Mouse (Mus musculus) brain, embryonic 18.5 days (tissue): ENCODE measurements around the gene Fbxl2.

Source experiments
- DNase-seq: peaks from one replicate; pipeline ENCODE4 v3.0.0-alpha.2; 2012; ENCODE audit warnings: low read depth, low spot score

The Fbxl2 gene

GRCm38 (mm10) chr9:113974945-113975344 is 71.0 kb downstream of the Fbxl2 start:
- no peak for DNase-seq

- no peak for DNase-seq
Observed at GRCm38 (mm10) chr9:113973857-113974256, 72.1 kb downstream of the Fbxl2 start.

DNA sequence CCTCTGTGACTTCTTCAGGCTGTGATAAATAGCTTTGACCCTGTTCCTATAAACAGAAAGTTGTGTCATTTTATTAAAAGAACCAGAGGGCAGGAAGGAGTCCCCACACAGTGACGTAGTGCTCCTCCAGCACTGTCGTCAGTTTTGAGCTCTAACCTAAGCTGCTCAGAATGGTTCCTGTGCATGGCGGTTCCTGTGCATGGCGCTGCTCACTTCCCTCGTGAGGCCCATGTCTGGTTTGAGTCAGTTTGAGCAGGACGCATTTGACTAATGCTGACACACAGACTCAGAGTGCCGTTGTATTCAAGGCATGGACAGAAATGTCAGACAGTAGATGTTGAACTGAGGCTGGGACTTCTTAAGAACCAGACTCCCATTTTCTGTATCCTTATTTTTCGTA is 74.4 kb downstream of the Fbxl2 start:
- DNase-seq: no peak

GRCm38 (mm10) chr9:113970041-113970440 is 76.0 kb downstream of the Fbxl2 start:
- no peak for DNase-seq

DNA sequence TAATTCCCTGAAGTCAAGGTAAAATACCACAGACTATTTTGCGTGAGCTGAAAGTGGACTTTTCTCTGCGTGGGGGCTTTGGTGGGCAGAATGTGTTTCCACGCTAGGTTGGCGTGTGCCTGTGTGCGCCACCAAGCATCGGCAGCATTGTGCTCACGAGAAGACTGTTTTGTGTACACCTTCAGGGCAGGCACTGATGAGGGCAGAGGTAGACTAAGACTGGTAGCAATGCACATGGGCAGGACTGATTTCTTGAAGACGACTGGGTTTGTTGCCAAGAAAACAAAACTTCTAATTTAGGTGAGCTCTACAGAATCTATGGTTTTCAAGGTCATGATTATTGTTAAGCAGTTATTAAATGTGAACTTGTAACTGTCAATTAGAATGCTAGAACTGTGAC is 76.6 kb downstream of the Fbxl2 start:
- no peak for DNase-seq

DNA sequence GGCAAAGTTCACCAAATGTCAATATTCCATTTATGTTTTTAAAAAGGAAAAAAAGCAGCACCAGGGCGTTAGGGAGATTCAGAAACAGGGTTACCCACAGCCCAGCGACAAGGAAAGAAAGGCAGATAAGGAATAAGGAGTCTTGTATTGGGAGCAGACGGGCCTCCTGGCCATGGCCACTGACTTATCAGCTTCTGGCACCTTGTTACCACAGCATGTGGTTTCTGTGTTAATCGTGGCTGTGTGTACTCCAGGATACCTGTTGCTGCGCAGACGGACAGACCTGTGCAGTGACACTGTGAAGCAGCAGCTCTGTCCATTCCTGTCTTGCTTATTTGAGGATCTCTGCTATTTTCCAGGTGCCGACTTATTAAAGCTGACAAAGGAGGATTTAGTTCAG is 77.0 kb downstream of the Fbxl2 start:
- no peak for DNase-seq

DNA sequence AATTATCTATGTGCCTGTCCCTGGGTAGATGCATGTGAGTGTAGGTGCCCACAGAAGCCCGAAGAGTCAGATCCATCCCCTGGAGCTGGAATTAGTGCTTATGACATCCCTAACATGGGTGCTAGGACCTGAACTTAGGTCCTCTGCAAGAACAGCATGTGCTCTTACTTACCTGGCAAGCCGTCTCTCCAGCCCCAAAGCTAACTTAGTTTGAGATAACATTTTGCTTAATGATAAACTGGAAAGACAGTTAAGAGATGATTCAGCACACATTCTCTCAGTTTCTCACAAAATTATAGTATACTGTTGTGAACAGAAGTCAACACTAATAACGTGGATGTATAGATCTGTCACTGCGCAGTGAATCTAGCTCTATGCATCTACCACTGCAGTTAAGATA is 79.2 kb downstream of the Fbxl2 start:
- DNase-seq: no peak

GRCm38 (mm10) chr9:113964415-113964814 is 81.6 kb downstream of the Fbxl2 start:
- DNase-seq: no peak

- DNase-seq: no peak
Observed at GRCm38 (mm10) chr9:113963718-113964117, 82.3 kb downstream of the Fbxl2 start.

GRCm38 (mm10) chr9:113957777-113958176 is 88.2 kb downstream of the Fbxl2 start:
- DNase-seq: no peak

GRCm38 (mm10) chr9:113947216-113947615 is 98.8 kb downstream of the Fbxl2 start:
- no peak for DNase-seq

- no peak for DNase-seq
Observed at GRCm38 (mm10) chr9:113943372-113943771, 102.6 kb downstream of the Fbxl2 start.

- DNase-seq: no peak
Observed at GRCm38 (mm10) chr9:113941103-113941805, 104.7 kb downstream of the Fbxl2 start.

- DNase-seq: no peak
Observed at GRCm38 (mm10) chr9:113939063-113939850, 106.7 kb downstream of the Fbxl2 start.

GRCm38 (mm10) chr9:113935638-113936037 is 110.4 kb downstream of the Fbxl2 start:
- DNase-seq: no peak

DNA sequence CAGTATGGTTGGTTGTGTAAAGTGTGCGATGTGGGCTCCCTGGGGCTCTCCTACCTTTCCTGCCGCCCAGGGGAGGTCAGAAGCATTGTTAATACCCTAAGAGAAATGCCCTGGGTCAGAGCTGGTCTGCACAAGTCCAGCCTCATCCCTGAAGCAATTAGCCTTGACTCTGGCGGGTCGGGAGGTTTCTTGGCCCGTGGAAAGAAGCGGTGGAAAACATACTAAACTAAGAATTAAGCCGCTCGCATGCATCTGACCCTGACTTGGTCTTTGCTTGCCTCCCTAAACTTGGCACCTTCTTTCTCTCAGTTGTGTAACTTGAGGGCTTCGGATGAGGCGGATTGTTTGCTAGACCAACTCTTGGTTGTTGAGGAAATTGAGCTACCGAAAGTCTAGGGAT is 113.5 kb downstream of the Fbxl2 start:
- DNase-seq: no peak

- DNase-seq: no peak
Observed at GRCm38 (mm10) chr9:113932100-113932470, 113.9 kb downstream of the Fbxl2 start.

DNA sequence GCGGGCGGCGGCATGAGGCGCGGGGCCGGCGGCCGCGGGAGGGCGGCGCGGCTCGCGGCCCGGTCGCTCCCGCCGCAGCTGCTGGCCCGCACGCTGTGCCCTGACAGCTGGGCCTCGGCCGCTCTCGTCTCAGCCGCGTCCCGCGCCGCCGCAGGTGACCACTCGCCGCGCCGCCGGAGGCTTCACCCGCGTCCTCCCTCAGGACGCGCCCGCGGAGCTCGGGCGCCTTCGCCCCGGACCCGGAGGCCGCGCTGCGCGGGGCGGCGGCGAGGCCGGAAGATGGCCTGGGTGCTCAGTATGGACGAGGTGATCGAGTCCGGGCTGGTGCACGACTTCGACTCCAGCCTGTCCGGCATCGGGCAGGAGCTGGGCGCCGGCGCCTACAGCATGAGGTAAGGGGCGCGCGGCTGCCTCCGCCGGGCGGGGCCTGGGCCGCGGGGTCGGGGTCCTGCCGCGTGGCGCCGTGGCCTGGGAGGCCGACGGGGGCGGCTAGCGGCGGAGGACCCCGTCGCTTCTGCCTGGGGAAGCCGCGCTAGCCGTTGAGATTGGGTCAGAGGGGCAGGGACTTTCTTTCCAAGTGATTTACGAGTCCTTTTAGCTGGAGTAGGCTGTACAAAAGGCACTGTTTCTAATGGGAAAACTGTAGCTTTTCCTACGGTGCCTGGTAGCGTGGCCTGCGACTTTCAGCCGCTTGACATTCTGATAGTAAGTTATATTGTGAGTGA is 114.5 kb downstream of the Fbxl2 start:
- DNase-seq: no peak

GRCm38 (mm10) chr9:113930534-113931374 is 115.2 kb downstream of the Fbxl2 start, which contains the start of gene Ubp1:
Gene Ubp1, plus strand, starts transcription at chr9:113930934.
- DNase-seq: peak; percentile 98

- DNase-seq: no peak
Observed at GRCm38 (mm10) chr9:113929676-113930075, 116.3 kb downstream of the Fbxl2 start.

DNA sequence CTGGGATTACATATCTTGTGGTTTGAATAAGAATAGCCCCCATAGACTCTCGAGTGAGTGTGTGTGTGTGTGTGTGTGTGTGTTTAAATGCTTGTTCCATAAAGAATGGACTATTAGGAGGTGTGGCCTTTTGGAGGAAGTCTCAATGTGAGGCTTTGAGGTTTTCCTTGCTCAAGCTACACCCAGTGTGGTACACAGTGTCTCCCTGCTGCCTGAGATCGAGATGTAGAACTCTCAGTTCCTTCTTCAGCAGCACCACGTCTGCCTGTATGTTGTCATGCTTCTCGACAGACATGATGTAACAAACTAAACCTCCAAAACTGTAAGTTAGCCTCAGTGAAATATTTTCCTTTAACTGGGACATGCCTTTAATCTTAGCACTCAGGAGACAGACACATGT is 117.4 kb downstream of the Fbxl2 start:
- DNase-seq: no peak

GRCm38 (mm10) chr9:113924883-113925282 is 121.1 kb downstream of the Fbxl2 start:
- DNase-seq: no peak
